Mouse (Mus musculus) CH12.LX (cell line): ENCODE results near the gene Aox1. TPM values are rescaled to one million over a fixed set of nuclear protein-coding genes. Genes with fewer than 3 reads are reported as not detected.

Experiments used
- DNase-seq: peaks from one replicate; pipeline ENCODE4 v3.0.0-alpha.2; 2013; ENCODE audit errors: extremely low read depth
- H3K27ac ChIP-seq: 2 replicates; pipeline ENCODE4 v1.5.1; 2012; ENCODE audit warnings: low read depth, mild to moderate bottlenecking, control low read depth, moderate library complexity; ENCODE audit not compliant: insufficient read depth
- H3K27me3 ChIP-seq: replicated peaks from 2 replicates; pipeline ENCODE3; 2012; ENCODE audit warnings: inconsistent platforms
- H3K36me3 ChIP-seq, 2 experiments: replicated peaks in 1 of 2; 2 replicates each; pipeline versions ENCODE3 to v1.6.1; 2012; ENCODE audit warnings: inconsistent platforms in 1 of 2, low read length in 1 of 2, mild to moderate bottlenecking in 1 of 2, mixed read lengths in 1 of 2, moderate library complexity in 1 of 2; ENCODE audit not compliant: control insufficient read depth in 1 of 2, insufficient read depth in 1 of 2
- H3K4me1 ChIP-seq, 2 experiments: 2 replicates each; pipeline ENCODE4 v1.6.1; 2012; ENCODE audit warnings: inconsistent platforms in 1 of 2, moderate library complexity in 1 of 2; ENCODE audit not compliant: insufficient read depth in 2 of 2, control insufficient read depth in 1 of 2
- H3K4me2 ChIP-seq: 2 replicates; pipeline ENCODE4 v1.6.1; 2012; ENCODE audit warnings: low read depth, mild to moderate bottlenecking, control low read depth; ENCODE audit not compliant: poor library complexity, insufficient read depth, severe bottlenecking
- H3K4me3 ChIP-seq, 3 experiments: fragments of 150-350 bp in 1 of 3; sonication (generic) in 1 of 3; replicated peaks in 1 of 3; 2 replicates each; pipeline versions ENCODE3 to v1.5.1; 2011 to 2012; ENCODE audit warnings: low read depth in 2 of 3, low read length in 2 of 3, mild to moderate bottlenecking in 2 of 3, moderate library complexity in 2 of 3, control low read depth in 1 of 3, improper control_type of control experiment in 1 of 3, inconsistent platforms in 1 of 3, mixed read lengths in 1 of 3; ENCODE audit not compliant: poor library complexity in 1 of 3
- H3K79me2 ChIP-seq: replicated peaks from 2 replicates; pipeline ENCODE4 v1.6.1; 2012; ENCODE audit warnings: mild to moderate bottlenecking, moderate library complexity; ENCODE audit not compliant: control insufficient read depth, poor library complexity, insufficient read depth, severe bottlenecking; ENCODE audit errors: extremely low read depth
- H3K9ac ChIP-seq: 2 replicates; pipeline ENCODE4 v1.6.1; 2012; ENCODE audit warnings: low read depth, mild to moderate bottlenecking, control low read depth, moderate library complexity; ENCODE audit not compliant: insufficient read depth
- H3K9me3 ChIP-seq: replicated peaks from 2 replicates; pipeline ENCODE3; 2012; ENCODE audit warnings: low read length, inconsistent platforms, mixed read lengths
- CHD1 ChIP-seq: IDR thresholded peaks from 2 replicates; pipeline ENCODE4 v1.6.1; 2012; ENCODE audit warnings: low read depth, low read length, improper control_type of control experiment, inconsistent platforms
- CTCF ChIP-seq, 2 experiments: IDR thresholded peaks in 1 of 2; conservative IDR thresholded peaks in 1 of 2; 2 replicates each; pipeline ENCODE4 v1.5.1; 2011 to 2012; ENCODE audit warnings: low read depth in 2 of 2, low read length in 2 of 2, improper control_type of control experiment in 1 of 2, inconsistent platforms in 1 of 2, mild to moderate bottlenecking in 1 of 2, moderate library complexity in 1 of 2
- E2F4 ChIP-seq: IDR thresholded peaks from 2 replicates; pipeline ENCODE4 v1.6.1; 2011; ENCODE audit warnings: low read depth, low read length, improper control_type of control experiment; ENCODE audit not compliant: insufficient replicate concordance
- EP300 ChIP-seq: IDR thresholded peaks from 2 replicates; pipeline ENCODE4 v1.6.1; 2011; ENCODE audit warnings: low read length, improper control_type of control experiment
- GABPA ChIP-seq: IDR thresholded peaks from 2 replicates; pipeline ENCODE4 v1.6.1; 2012; ENCODE audit warnings: low read depth, low read length, improper control_type of control experiment, inconsistent platforms; ENCODE audit not compliant: insufficient replicate concordance
- KAT2A ChIP-seq: IDR thresholded peaks from 2 replicates; pipeline ENCODE4 v1.6.1; 2012; ENCODE audit warnings: low read length, improper control_type of control experiment, inconsistent platforms; ENCODE audit not compliant: insufficient replicate concordance
- MAFK ChIP-seq: IDR thresholded peaks from 2 replicates; pipeline ENCODE4 v1.6.1; 2011; ENCODE audit warnings: low read length, improper control_type of control experiment; ENCODE audit not compliant: insufficient replicate concordance
- MAZ ChIP-seq: IDR thresholded peaks from 2 replicates; pipeline ENCODE4 v1.6.1; 2012; ENCODE audit warnings: low read depth, mild to moderate bottlenecking, inconsistent platforms, low read length, improper control_type of control experiment, moderate library complexity
- MXI1 ChIP-seq: IDR thresholded peaks from 2 replicates; pipeline ENCODE4 v1.6.1; 2011; ENCODE audit warnings: mild to moderate bottlenecking, low read depth, low read length, improper control_type of control experiment
- MYC ChIP-seq: IDR thresholded peaks from 2 replicates; pipeline ENCODE4 v1.6.1; 2011; ENCODE audit warnings: low read depth, mild to moderate bottlenecking, improper control_type of control experiment, low read length
- NELFE ChIP-seq: IDR thresholded peaks from 2 replicates; pipeline ENCODE4 v1.6.1; 2011; ENCODE audit warnings: low read depth, low read length, improper control_type of control experiment
- NRF1 ChIP-seq: IDR thresholded peaks from 2 replicates; pipeline ENCODE4 v1.6.1; 2014; ENCODE audit warnings: low read depth, mild to moderate bottlenecking, inconsistent platforms, low read length, improper control_type of control experiment, moderate library complexity
- PAX5 ChIP-seq: IDR thresholded peaks from 2 replicates; pipeline ENCODE4 v1.6.1; 2012; ENCODE audit warnings: low read length, inconsistent platforms, mixed read lengths
- POLR2A ChIP-seq: IDR thresholded peaks from 2 replicates; pipeline ENCODE4 v1.6.1; 2011; ENCODE audit warnings: low read depth, mild to moderate bottlenecking, improper control_type of control experiment, low read length
- RCOR1 ChIP-seq: conservative IDR thresholded peaks from 2 replicates; pipeline ENCODE4 v1.6.1; 2012; ENCODE audit warnings: low read depth, mild to moderate bottlenecking, inconsistent platforms, low read length, improper control_type of control experiment
- SIN3A ChIP-seq: IDR thresholded peaks from 2 replicates; pipeline ENCODE4 v1.6.1; 2012; ENCODE audit warnings: low read length, improper control_type of control experiment, inconsistent platforms
- USF2 ChIP-seq: conservative IDR thresholded peaks from 2 replicates; pipeline ENCODE4 v1.6.1; 2011; ENCODE audit warnings: low read depth, low read length, improper control_type of control experiment
- dilution Hi-C: fragments of 300-500 bp; cut with MboI; formaldehyde crosslinking; loops from 2 replicates; pipeline ENCODE4 v1.14.3; 2020; ENCODE audit warnings: low sequenced_read_pairs; ENCODE audit not compliant: extremely low pct_unique_long_range_greater_than_20kb, extremely low pct_ligation_motif_present
- in situ Hi-C: fragments of 300-500 bp; cut with MboI; formaldehyde crosslinking; loops from 3 replicates; pipeline ENCODE4 v1.14.3; 2019; ENCODE audit warnings: low sequenced_read_pairs, low pct_ligation_motif_present, low pct_unique_long_range_greater_than_20kb, mixed read lengths
- polyA plus RNA-seq: library from polyadenylated mRNA; unstranded; fragments of >175 nt; gene quantifications from 2 replicates; pipeline ENCODE4 v1.2.1, GENCODE M21; 2012; ENCODE audit warnings: low read depth; ENCODE audit not compliant: insufficient read length
- total RNA-seq, 2 experiments: library from RNA; depleted of rRNA; stranded (reverse); fragments of 300-350 nt in 1 of 2; fragments of >200 nt in 1 of 2; gene quantifications; 2 replicates each; pipeline ENCODE4 v1.2.3; 2012 to 2014

Gene Aox1
- total and polyA plus RNA-seq, 3 experiments = 0.15 to 0.40 TPM; not detected in 1

DNA sequence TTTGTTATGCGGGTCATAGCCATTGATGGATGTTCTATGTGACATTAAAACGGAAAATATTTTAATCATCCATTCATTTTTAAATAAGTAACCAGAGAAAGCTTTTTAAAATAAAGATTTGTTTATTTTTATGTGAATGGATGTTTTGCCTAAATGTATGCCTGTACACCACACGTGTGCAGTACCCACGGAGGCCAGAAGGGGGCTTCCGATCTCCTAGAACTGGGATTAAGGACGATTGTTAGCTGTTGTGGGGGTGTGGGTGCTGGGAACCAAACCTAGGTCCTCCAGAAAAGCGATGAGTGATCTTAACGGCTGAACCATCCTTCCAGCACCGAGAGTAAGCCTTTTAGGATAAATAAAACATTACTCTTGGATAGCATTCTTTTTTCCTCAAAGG is 109.3 kb downstream of the Aox1 start:
- no peak for TF ChIP-seq RCOR1
- TF ChIP-seq NRF1 = no peak
- no peak; a peak in 1 of 4 replicates for TF ChIP-seq CTCF (conservative IDR thresholded peaks at IDR 0.05 in 1 of 2, IDR thresholded peaks at IDR 0.05 in 1 of 2; ENCODE audit: low read depth in 2 of 2, low read length in 2 of 2)
- no peak for TF ChIP-seq MXI1
- no peak for TF ChIP-seq SIN3A
- no peak for TF ChIP-seq POLR2A
- no peak for TF ChIP-seq MAZ
- TF ChIP-seq USF2 = no peak
- TF ChIP-seq PAX5 = no peak
- TF ChIP-seq KAT2A = no peak
- TF ChIP-seq EP300 = no peak
- no peak for TF ChIP-seq GABPA
- TF ChIP-seq NELFE = no peak
- no peak for TF ChIP-seq E2F4
- no peak for TF ChIP-seq MAFK
- TF ChIP-seq CHD1 = no peak
- H3K4me3 ChIP-seq = no peak overlapping the region
- dilution Hi-C loops (no loop called here), in situ Hi-C loops (no loop called here)
- H3K27ac ChIP-seq = no peak overlapping the region
- H3K4me2 ChIP-seq = no peak overlapping the region
- DNase-seq = no peak
- no peaks in the 10 kb centered on the region for H3K79me2 ChIP-seq
- no peaks in the 10 kb centered on the region for H3K27me3 ChIP-seq
- H3K9ac ChIP-seq = no peak overlapping the region
- H3K9me3 ChIP-seq = peaks cover 5% of the 10 kb centered on the region
- H3K4me1 ChIP-seq = no peaks in the 10 kb centered on the region
- H3K36me3 ChIP-seq = no peaks in the 10 kb centered on the region

DNA sequence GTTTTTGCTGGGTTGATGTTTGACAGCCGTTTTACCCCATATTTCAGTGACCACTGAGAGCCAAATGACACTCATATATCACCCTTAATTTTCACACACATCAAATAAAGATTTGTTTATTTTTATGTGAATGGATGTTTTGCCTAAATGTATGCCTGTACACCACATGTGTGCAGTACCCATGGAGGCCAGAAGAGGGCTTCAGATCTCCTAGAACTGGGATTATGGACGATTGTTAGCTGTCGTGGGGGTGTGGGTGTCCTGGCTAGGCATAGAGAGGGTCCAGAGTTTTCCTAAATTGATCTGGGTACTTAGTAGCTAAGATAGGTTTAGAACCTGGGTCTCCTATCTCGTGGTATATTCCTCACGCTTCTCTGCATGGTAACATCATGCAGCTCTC is 110.9 kb downstream of the Aox1 start:
- no peaks in the 10 kb centered on the region for H3K79me2 ChIP-seq
- H3K9me3 ChIP-seq = peaks cover 5% of the 10 kb centered on the region
- no peak overlapping the region for H3K9ac ChIP-seq
- no peaks in the 10 kb centered on the region for H3K4me1 ChIP-seq
- dilution Hi-C loops = no loop called here
- no peak overlapping the region for H3K27ac ChIP-seq
- no peak overlapping the region for H3K4me3 ChIP-seq
- H3K36me3 ChIP-seq = no peaks in the 10 kb centered on the region
- TF ChIP-seq MYC (no peak), CTCF (conservative IDR thresholded peaks at IDR 0.05 in 1 of 2, IDR thresholded peaks at IDR 0.05 in 1 of 2; ENCODE audit: low read depth in 2 of 2, low read length in 2 of 2) (peak; percentile 11 to 28; a peak in 2 of 4 replicates)
- DNase-seq = no peak
- H3K4me2 ChIP-seq = no peak overlapping the region
- no peaks in the 10 kb centered on the region for H3K27me3 ChIP-seq
- in situ Hi-C loops = no loop called here
